Mouse (Mus musculus) neutrophil, adult 65 days (primary cell): Measurements from ENCODE around the gene Tbx19. TPM values are rescaled to one million over a fixed set of nuclear protein-coding genes. Genes with fewer than 3 reads are reported as not detected.

Experiments
- total RNA-seq: library from RNA; stranded (reverse); gene quantifications from 2 replicates; pipeline ENCODE4 v1.2.4, GENCODE M21; 2023

Gene Tbx19
- total RNA-seq, result 0.51 and 0.64 TPM in 2 replicates

DNA sequence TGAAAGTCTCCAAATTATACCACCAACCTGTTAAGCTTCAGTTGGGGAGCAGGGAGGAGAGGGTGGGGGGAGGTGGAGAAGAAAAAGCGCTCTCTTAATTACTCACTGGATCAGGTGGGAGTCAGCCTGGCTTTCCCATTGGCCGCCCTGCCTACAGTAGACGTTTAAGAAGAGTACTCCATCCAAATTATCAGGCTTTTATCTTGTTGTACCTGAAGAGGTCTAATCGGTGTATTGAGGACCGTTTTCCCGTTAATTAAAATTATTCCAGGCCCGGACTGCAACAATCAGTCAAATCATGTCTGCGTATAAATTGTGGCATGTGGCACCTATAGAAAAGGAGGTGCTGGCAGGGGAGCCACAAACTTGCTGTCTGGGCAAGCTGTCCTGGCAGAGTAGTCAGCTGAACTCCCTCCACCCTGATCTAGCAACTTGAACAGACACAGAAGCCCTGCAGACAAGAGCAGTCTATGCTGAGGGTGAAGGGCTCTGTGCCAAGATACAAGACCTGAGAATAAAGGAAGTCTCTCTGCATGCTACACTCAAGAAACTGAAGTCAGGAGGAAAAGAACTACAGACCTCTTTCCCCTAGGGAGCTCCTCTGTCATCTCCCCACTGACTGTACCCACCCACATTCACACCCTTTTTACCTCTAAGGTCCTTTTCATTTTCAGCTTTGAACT is at the start of gene Tbx19:
Tbx19 (minus strand) TSS at position 51 of the 683 bp plus-strand sequence.

DNA sequence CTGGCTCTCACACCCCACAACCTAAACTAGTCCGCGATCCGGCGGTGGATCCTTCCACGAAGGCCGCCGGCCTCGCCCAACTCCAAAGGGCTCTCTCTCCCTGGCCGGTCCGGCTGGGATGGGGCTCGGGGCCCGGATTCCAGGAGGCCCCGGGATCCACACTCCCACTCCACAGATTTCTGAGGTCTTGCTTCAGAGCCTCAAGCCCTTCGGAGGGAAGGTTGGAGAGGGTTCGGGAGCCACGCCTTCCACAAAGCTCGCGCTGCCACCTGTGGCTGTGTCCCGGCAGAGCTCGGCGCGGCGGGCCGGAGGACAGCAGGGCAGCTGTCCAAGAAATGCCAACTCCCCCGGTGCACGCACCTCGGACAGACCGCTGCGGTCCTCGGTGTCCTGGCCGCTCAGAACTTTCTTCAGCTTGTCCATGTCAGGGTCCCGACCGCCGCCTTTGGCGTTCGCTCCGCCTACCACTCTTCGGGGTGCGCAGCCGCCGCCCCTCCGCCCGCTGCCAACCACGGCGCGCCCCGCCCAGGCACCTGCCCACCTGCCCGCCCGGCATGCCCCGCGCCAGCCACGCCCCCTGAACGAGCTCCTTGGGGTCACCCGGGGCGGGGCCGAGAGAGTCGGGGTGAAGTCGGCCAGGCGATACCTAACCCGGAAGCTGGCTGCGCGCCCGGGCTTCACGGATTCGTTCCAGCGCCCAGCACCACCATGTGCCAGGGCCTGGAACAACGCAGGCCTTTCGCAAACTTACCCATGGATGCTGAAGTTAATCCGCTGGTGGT is 33.5 kb upstream of the Tbx19 start, which contains the start of gene Sft2d2:
Sft2d2 (minus strand) TSS at position 559 of the 782 bp plus-strand sequence.

Other genes with a start within 250 kb of the Tbx19 start
- not detected in 2 replicates for gene Xcl1, start 225.2 kb downstream of the Tbx19 start, total RNA-seq
- gene Sft2d2, start 33.7 kb upstream of the Tbx19 start, total RNA-seq, result 48.4 and 58.3 TPM in 2 replicates
- gene Tiprl, start 76.2 kb upstream of the Tbx19 start, total RNA-seq, result 38.7 and 45.0 TPM in 2 replicates
- gene Gpr161, start 135.0 kb upstream of the Tbx19 start, total RNA-seq, result not detected in 2 replicates